Mouse (Mus musculus) frontal cortex, adult 2 months (tissue): ENCODE results near the gene Unc79. TPM values are rescaled to one million over a fixed set of nuclear protein-coding genes. Genes with fewer than 3 reads are reported as not detected.

Experiments used
- DNase-seq, 2 experiments: peaks; one replicate each; pipeline ENCODE4 v3.0.0; 2022; ENCODE audit warnings: low spot score in 1 of 2; ENCODE audit errors: extremely low spot score in 1 of 2
- polyA plus RNA-seq: library from polyadenylated mRNA; depleted of rRNA; stranded (reverse); fragments of >200 nt; gene quantifications from 2 replicates; pipeline ENCODE4 v1.2.3, GENCODE M21; 2012

Gene Unc79
- polyA plus RNA-seq, 1 experiment, result 41.8 TPM

GRCm38 (mm10) chr12:103117517-103118193, 169.0 kb downstream of the Unc79 start:
- no peak for DNase-seq

GRCm38 (mm10) chr12:103121928-103122327, 173.3 kb downstream of the Unc79 start:
- peak in 1 of 2 experiments; percentile 47 for DNase-seq

- DNase-seq, result no peak
Measured at GRCm38 (mm10) chr12:103123861-103124260, 175.2 kb downstream of the Unc79 start.

- DNase-seq, result peak in 1 of 2 experiments; percentile 34
Measured at GRCm38 (mm10) chr12:103128914-103129313, 180.3 kb downstream of the Unc79 start.

- no peak for DNase-seq
Measured at GRCm38 (mm10) chr12:103129395-103130248, 181.0 kb downstream of the Unc79 start.

GRCm38 (mm10) chr12:103131419-103131818, 182.8 kb downstream of the Unc79 start:
- DNase-seq, result no peak

GRCm38 (mm10) chr12:103142550-103143010, 193.9 kb downstream of the Unc79 start:
- peak in 1 of 2 experiments; percentile 91 for DNase-seq

GRCm38 (mm10) chr12:103143798-103144565, 195.3 kb downstream of the Unc79 start:
- peak in 1 of 2 experiments; percentile 77 for DNase-seq

GRCm38 (mm10) chr12:103150247-103150646, 201.6 kb downstream of the Unc79 start:
- no peak for DNase-seq

GRCm38 (mm10) chr12:103154927-103155326, 206.3 kb downstream of the Unc79 start:
- DNase-seq, result no peak

GRCm38 (mm10) chr12:103155406-103155805, 206.7 kb downstream of the Unc79 start:
- no peak for DNase-seq

- DNase-seq, result no peak
Measured at GRCm38 (mm10) chr12:103157129-103157910, 208.7 kb downstream of the Unc79 start.

- DNase-seq, result peak in 1 of 2 experiments; percentile 60
Measured at GRCm38 (mm10) chr12:103159016-103159415, 210.4 kb downstream of the Unc79 start.

GRCm38 (mm10) chr12:103160721-103161120, 212.1 kb downstream of the Unc79 start:
- DNase-seq, result no peak

- DNase-seq, result no peak
Measured at GRCm38 (mm10) chr12:103163596-103163995, 214.9 kb downstream of the Unc79 start.

- DNase-seq, result no peak
Measured at GRCm38 (mm10) chr12:103164101-103165030, 215.7 kb downstream of the Unc79 start.

- DNase-seq, result no peak
Measured at GRCm38 (mm10) chr12:103168892-103169291, 220.2 kb downstream of the Unc79 start.

GRCm38 (mm10) chr12:103183057-103183456, 234.4 kb downstream of the Unc79 start:
- no peak for DNase-seq

- no peak for DNase-seq
Measured at GRCm38 (mm10) chr12:103187020-103187419, 238.4 kb downstream of the Unc79 start.
